Mouse (Mus musculus): Measurements from ENCODE around the gene Gm21970. TPM values are rescaled to one million over a fixed set of nuclear protein-coding genes. Genes with fewer than 3 reads are reported as not detected.

The Gm21970 gene
- not detected for polyA plus RNA-seq (2017; shearing (Covaris generic))

DNA sequence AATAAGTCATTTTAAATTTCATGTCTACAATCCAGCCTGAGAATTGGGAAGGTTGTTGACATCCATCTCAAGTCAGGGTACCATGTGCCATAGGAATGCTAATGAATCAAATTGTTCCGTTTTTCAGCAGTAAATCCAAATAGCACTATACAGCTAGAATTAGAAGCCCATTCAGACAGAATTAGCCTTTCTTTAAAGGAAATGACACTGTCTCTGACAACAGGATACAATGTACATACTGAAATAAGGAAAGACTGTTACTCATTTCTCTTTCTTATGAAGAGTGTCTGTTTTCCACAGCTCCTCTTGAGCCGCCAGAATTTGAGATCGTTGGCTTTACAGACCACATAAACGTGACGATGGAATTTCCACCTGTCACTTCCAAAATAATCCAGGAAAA is at the start of gene Gm21970:
Gm21970 (plus strand) TSS at position 301 of the 400 bp plus-strand sequence.

DNA sequence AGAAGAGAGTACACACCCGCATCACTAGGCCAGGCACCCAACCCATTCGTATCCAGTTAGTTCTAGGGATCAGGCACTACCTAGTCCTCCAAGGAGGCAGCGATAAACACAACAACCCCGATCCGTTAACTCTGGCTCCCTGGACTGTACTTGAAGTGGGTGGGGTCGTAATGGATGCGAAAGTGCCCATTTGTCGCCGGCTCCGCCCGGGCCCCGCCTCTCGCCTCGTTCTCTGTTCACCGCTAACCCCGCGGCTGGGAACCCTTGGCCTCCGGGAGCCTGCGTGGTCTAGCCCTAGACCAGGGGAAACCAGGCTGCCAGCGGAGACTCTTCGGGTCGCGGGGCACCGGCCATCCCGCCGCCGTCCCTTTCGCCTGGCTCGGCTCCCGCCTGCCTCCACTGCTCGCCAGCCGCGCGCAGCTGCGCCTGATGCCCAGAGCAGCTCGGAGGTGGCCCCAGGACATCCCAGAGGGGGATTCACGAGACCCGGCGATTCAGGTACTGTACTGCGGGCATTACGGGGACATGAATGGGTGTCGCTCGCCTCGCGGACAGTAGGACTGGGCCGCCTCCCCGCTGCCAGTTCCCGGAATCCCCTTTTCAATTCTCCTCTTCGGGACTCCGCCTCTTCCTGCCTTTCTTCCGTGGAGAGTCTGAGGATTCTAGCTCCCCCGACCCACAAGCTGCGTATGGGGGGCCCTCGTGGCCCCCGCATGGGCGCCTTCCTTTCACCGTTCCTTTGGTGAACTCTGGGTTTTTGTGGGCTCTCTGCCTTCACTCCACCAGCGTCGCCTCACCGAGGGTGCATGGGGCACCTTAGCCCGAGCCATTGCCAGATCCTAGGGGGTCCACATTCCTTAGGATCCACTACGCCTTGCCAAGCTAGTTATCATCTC is 18.7 kb upstream of the Gm21970 start, which contains the start of gene Ifnar2:
Ifnar2 (plus strand) TSS at position 207 of the 896 bp plus-strand sequence.

GRCm38 (mm10) chr16:91405640-91406584 is 14.4 kb downstream of the Gm21970 start, which contains the start of gene Il10rb:
Gene Il10rb (plus strand): TSS chr16:91406164.

Other genes starting within 250 kb of the Gm21970 start
- under 1 TPM in 1 of 2 experiments, not detected in 1; 0.06 TPM for gene Olig2, start 166.3 kb upstream of the Gm21970 start, polyA plus RNA-seq (2017; shearing (Covaris generic))
- gene Olig1, start 121.9 kb upstream of the Gm21970 start, polyA plus RNA-seq (2017; shearing (Covaris generic)) = not detected
- 100 to 1,000 TPM; 108 to 110 TPM for gene Ifnar2, start 18.9 kb upstream of the Gm21970 start, polyA plus RNA-seq (2017; shearing (Covaris generic))
- 100 to 1,000 TPM in 1 of 2 experiments, 10 to 100 TPM in 1; 84.0 to 129 TPM for gene Il10rb, start 14.4 kb downstream of the Gm21970 start, polyA plus RNA-seq (2017; shearing (Covaris generic))
- gene Ifnar1, start 93.5 kb downstream of the Gm21970 start, polyA plus RNA-seq (2017; shearing (Covaris generic)) = 100 to 1,000 TPM in 1 of 2 experiments, 10 to 100 TPM in 1; 92.5 to 155 TPM
- 10 to 100 TPM; 38.0 to 71.5 TPM for gene Ifngr2, start 155.4 kb downstream of the Gm21970 start, polyA plus RNA-seq (2017; shearing (Covaris generic))
- gene Tmem50b, start 206.1 kb downstream of the Gm21970 start, polyA plus RNA-seq (2017; shearing (Covaris generic)) = 10 to 100 TPM; 36.0 to 42.7 TPM
- 1 to 10 TPM; 1.4 to 2.1 TPM for gene Dnajc28, start 227.3 kb downstream of the Gm21970 start, polyA plus RNA-seq (2017; shearing (Covaris generic))

Data from activated CD4-positive, CD25-positive, alpha-beta regulatory T cell (primary cell).